Mouse (Mus musculus): ENCODE measurements around the gene Plekha7. TPM values are rescaled to one million over a fixed set of nuclear protein-coding genes. Genes with fewer than 3 reads are reported as not detected.
A peak's percentile ranks its signal among the peaks of the same experiment; 100 is the strongest.

Gene Plekha7
- total and polyA plus RNA-seq, 2 experiments from 2014 or later, result 5.4 to 17.0 TPM

DNA sequence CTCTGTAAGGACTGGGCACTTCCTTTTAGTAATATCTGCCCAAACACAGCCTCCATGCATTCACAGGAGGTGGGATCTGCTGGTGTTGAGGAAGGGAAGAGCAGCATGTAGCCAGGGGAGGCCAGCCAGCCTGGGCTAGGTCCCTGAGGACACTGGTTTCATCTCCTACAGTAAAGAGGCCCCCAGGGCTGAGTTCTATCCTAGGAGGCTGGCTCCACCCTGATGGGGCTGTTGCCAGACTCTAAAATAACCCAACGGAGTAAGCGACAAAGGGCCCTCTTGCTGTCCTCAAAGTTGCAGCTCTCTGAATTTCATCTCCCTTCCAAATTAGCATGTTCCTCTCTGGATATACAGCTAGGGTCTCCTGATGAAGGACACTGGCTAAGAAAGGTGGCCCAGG is 83.6 kb downstream of the Plekha7 start:
- Histone ChIP-seq H3K4me1 (ENCODE audit: insufficient read depth) (peaks cover 4% of the 10 kb centered on the region; the same call in 1 of the 2 replicates), H3K4me3 (ENCODE audit: low read depth, low read length) (no peak overlapping the region), H3K9me3 (ENCODE audit: low read length) (no peaks in the 10 kb centered on the region), H3K4me2 (ENCODE audit: low read depth) (no peak overlapping the region), H3K9ac (no peak overlapping the region), H3K27me3 (ENCODE audit: insufficient read depth, low read length) (no peaks in the 10 kb centered on the region), H3K27ac (ENCODE audit: low read depth, low read length) (no peak overlapping the region), H3K36me3 (ENCODE audit: insufficient read depth) (no peaks in the 10 kb centered on the region)
- no peak for TF ChIP-seq CTCF (IDR thresholded peaks at IDR 0.05; ENCODE audit: low read depth)
- WGBS, result 44% methylated on average over 2 of the region's 2 CpGs
- DNase-seq (no peak), ATAC-seq (no peak)

DNA sequence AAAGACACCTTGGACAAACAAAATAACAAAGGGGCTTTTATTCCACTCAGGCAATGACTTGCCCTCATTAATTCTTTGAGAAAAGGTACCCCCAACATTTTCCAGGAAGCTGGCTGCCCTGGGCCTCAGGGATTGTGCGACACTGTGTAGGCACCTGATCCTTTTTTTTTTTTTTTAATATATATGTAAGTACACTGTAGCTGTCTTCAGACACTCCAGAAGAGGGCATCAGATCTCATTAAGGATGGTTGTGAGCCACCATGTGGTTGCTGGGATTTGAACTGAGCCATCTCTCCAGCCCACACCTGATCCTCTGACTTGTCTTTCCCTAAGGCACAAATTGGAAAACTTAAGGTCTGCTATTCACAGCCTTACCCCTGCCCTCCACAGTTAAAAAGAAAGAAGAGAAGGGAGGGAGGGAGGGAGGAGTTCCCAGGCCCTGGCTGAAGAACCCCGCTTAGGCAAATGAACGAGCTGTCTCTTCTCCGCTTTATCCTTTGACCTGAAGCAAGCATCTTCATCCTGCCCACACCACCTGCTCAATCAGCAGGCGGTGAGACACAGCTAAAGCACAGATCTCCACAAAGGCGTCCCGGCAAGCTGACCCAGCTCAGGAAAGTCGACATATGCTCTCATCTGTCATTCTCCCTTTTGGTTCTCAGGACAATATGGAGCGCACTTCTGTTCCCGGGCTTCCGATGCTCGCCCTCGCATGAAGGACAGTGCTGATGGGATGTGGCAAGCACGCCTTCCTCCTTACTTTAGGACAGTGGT is 85.0 kb downstream of the Plekha7 start:
- ATAC-seq (no peak), DNase-seq (no peak)
- no peak overlapping the region for H3K27ac ChIP-seq (ENCODE audit: low read depth, low read length)
- H3K4me1 ChIP-seq (ENCODE audit: insufficient read depth), result peaks cover 4% of the 10 kb centered on the region; the same call in 1 of the 2 replicates
- H3K36me3 ChIP-seq (ENCODE audit: insufficient read depth), result no peaks in the 10 kb centered on the region
- H3K9ac ChIP-seq, result no peak overlapping the region
- H3K4me2 ChIP-seq (ENCODE audit: low read depth), result no peak overlapping the region
- 37% methylated on average over 14 of the region's 14 CpGs for WGBS
- no peaks in the 10 kb centered on the region for H3K27me3 ChIP-seq (ENCODE audit: insufficient read depth, low read length)
- no peaks in the 10 kb centered on the region for H3K9me3 ChIP-seq (ENCODE audit: low read length)
- H3K4me3 ChIP-seq (ENCODE audit: low read depth, low read length), result no peak overlapping the region
- no peak for TF ChIP-seq CTCF (IDR thresholded peaks at IDR 0.05; ENCODE audit: low read depth)

DNA sequence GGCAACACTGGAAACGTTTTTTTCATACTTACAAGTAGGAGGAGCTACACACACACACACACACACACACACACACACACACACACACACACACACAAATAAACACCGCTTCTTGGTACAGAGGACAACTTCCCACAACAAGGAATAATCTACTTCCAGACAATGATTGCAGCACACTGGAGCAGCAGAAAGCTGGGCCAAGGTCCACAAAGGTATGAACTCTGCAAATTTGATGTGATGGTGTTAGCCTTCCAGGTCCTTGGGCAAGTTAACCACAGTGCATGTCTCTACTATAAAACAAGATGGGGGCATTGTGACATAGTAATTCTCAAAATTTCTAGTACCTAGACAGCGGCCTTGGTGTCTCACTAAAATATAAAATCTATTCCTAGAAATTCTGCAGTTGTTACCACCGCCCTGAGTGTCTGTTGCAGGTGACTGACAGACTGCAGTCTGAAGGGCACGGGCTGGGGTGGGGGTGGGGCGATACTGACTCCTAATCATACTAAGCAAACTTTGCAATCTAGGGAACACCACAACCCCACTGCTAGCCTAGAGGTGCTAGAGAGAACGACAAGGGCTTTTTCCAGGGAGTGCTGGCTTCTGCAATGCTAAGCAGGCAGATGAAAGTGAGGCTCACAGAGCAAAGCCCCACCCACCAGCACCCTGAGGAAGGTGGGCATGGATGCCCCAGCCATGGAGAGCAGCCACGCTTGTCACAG is 85.7 kb downstream of the Plekha7 start:
- peak; percentile 5; the same call in 1 of the 2 replicates for TF ChIP-seq CTCF (IDR thresholded peaks at IDR 0.05; ENCODE audit: low read depth)
- Histone ChIP-seq H3K4me3 (ENCODE audit: low read depth, low read length) (no peak overlapping the region), H3K9ac (no peak overlapping the region), H3K36me3 (ENCODE audit: insufficient read depth) (no peaks in the 10 kb centered on the region), H3K27ac (ENCODE audit: low read depth, low read length) (no peak overlapping the region), H3K4me2 (ENCODE audit: low read depth) (no peak overlapping the region), H3K27me3 (ENCODE audit: insufficient read depth, low read length) (no peaks in the 10 kb centered on the region), H3K4me1 (ENCODE audit: insufficient read depth) (peaks cover 4% of the 10 kb centered on the region; the same call in 1 of the 2 replicates), H3K9me3 (ENCODE audit: low read length) (no peaks in the 10 kb centered on the region)
- ATAC-seq (no peak), DNase-seq (no peak)
- WGBS, result 51% methylated on average over 8 of the region's 8 CpGs

DNA sequence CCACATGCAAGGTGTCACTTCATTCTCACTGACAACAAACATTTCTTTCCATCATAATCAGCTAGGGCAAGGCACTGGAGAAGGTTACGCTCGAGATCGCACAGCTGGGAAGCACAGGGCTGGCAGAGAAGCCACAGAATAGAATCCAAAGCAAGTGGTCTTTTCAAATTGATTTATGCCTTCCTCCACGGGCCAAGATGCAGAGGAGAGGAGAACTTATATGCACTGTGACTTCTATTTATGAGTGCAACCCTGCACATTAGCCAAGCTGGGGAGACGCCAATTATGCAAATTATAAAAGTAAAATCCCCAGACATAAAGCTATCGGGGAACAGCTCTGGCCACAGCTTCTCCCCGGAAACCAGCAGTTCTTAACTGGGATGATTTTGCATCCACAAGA is 86.3 kb downstream of the Plekha7 start:
- no peak for DNase-seq
- H3K9me3 ChIP-seq (ENCODE audit: low read length), result no peaks in the 10 kb centered on the region

DNA sequence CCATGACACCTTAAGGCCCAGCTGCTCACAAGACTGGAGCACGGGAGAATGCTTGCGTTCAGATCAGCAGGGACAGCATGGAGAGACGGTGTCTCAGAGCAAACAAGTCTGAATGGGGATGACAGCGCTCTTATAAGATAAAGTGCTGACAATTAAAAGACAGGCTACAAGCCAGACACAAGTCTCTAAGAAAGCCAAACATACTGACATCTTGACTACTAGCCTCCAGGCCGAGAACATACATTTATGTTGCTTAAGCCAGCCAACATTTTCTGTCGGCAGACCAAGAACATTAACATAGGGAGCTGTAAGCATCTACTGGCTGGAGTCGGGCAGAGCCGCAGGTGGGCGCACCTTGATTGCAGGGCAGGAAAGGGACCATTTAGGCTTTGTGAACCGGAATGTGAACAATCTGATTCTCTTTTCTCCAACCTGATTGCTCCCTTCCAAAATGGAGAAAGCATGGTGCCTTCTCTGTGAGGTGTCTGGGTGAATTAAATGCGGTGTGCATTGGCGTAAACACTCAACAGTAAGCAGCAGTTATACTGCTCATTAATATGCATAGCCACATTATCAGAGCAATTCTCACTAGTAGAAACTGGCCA is 88.0 kb downstream of the Plekha7 start:
- H3K36me3 ChIP-seq (ENCODE audit: insufficient read depth), result no peaks in the 10 kb centered on the region
- peaks cover 4% of the 10 kb centered on the region; the same call in 1 of the 2 replicates for H3K4me1 ChIP-seq (ENCODE audit: insufficient read depth)
- H3K9ac ChIP-seq, result no peak overlapping the region
- WGBS, result 67% methylated on average over 12 of the region's 12 CpGs
- no peaks in the 10 kb centered on the region for H3K27me3 ChIP-seq (ENCODE audit: insufficient read depth, low read length)
- no peak for DNase-seq
- no peak for ATAC-seq
- no peak overlapping the region for H3K27ac ChIP-seq (ENCODE audit: low read depth, low read length)
- no peak overlapping the region for H3K4me3 ChIP-seq (ENCODE audit: low read depth, low read length)
- H3K9me3 ChIP-seq (ENCODE audit: low read length), result no peaks in the 10 kb centered on the region
- TF ChIP-seq CTCF (IDR thresholded peaks at IDR 0.05; ENCODE audit: low read depth), result no peak
- H3K4me2 ChIP-seq (ENCODE audit: low read depth), result no peak overlapping the region

More for the DNA sequence above, 86.3 kb downstream of the Plekha7 start:
- no peak for ATAC-seq
- H3K4me3 ChIP-seq (ENCODE audit: low read depth, low read length), result no peak overlapping the region
- WGBS, result 26% methylated on average over 7 of the region's 7 CpGs
- peaks cover 4% of the 10 kb centered on the region; the same call in 1 of the 2 replicates for H3K4me1 ChIP-seq (ENCODE audit: insufficient read depth)
- no peak overlapping the region for H3K4me2 ChIP-seq (ENCODE audit: low read depth)
- H3K9ac ChIP-seq, result no peak overlapping the region
- H3K27ac ChIP-seq (ENCODE audit: low read depth, low read length), result no peak overlapping the region
- H3K36me3 ChIP-seq (ENCODE audit: insufficient read depth), result no peaks in the 10 kb centered on the region
- no peak for TF ChIP-seq CTCF (IDR thresholded peaks at IDR 0.05; ENCODE audit: low read depth)
- no peaks in the 10 kb centered on the region for H3K27me3 ChIP-seq (ENCODE audit: insufficient read depth, low read length)

DNA sequence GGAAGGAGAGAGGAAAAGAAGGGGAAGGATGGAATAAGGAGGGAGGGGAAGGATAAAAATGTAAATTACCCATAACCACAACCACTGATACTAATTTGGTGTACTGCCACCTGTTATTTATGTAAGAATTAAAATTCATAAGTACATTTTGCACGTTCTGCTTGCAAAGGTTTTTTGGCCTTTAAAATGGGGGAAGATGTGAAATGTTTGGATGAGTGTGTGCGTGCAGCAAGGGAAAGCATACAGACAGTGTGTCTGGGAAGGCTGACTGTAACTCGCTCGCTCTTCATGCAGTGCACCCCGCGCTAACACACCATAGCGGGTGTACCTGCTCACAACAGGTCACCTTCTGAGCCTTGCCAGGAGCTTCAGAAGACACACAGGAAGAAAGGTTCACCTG is 90.4 kb downstream of the Plekha7 start:
- no peak for TF ChIP-seq CTCF (IDR thresholded peaks at IDR 0.05; ENCODE audit: low read depth)
- peaks cover 4% of the 10 kb centered on the region; the same call in 1 of the 2 replicates for H3K4me1 ChIP-seq (ENCODE audit: insufficient read depth)
- H3K36me3 ChIP-seq (ENCODE audit: insufficient read depth), result no peaks in the 10 kb centered on the region
- H3K9ac ChIP-seq, result no peak overlapping the region
- WGBS, result 77% methylated on average over 7 of the region's 7 CpGs
- H3K27me3 ChIP-seq (ENCODE audit: insufficient read depth, low read length), result no peaks in the 10 kb centered on the region
- H3K4me3 ChIP-seq (ENCODE audit: low read depth, low read length), result no peak overlapping the region
- no peak for ATAC-seq
- H3K27ac ChIP-seq (ENCODE audit: low read depth, low read length), result no peak overlapping the region
- no peak for DNase-seq
- H3K9me3 ChIP-seq (ENCODE audit: low read length), result no peaks in the 10 kb centered on the region
- no peak overlapping the region for H3K4me2 ChIP-seq (ENCODE audit: low read depth)
